ENCODE assay signal across 9 mouse cellular contexts in the genomic region with DNA sequence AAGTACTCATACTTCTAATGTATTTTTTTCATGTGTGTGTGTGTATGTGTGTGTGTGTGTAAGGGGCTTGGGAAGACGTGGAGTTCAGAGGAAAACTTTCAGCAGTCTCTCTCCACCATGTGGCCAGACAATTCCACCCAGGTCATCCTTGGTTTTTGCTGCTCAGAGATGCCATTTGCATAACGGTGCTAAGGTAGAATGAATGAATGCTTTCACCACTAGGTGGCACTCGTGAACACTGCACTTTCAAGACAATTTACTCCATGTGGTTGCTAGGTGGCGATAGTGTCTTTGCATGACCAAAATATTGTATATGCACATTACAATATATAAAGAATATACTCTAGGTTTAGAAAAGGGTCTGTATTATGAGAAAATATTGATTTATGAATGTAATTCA. TPM values are rescaled to one million over a fixed set of nuclear protein-coding genes. Genes with fewer than 3 reads are reported as not detected.
DNase-seq lines count a peak whose midpoint lies in the region; ATAC-seq and TF ChIP-seq lines count a peak whose summit lies in the region.
"Had no signal": no experiment of that assay in that cellular context is flagged by ENCODE, and none has a peak within 500 bp of the region (broad histone marks: within the 10 kb centered on the region; RNA-seq: fewer than 3 reads in every experiment).

No protein-coding gene starts in this region.

- no peaks in the 10 kb centered on the region for H3K9me3 ChIP-seq in limb, embryonic 14.5 days (ENCODE audit: control insufficient read depth, low read length)
- H3K9me3 ChIP-seq: heart, embryonic 13.5 days had no signal

- in situ Hi-C loops in Patski (cut with MboI; ENCODE audit: low pct_unique_long_range_greater_than_20kb), result loop anchor here (10.0 kb wide), 1 partner anchor 108 kb away; a partner anchor contains a TSS

- H3K27ac ChIP-seq in limb, embryonic 14.5 days (replicated peaks; ENCODE audit: low read depth, low read length), result no peak overlapping the region
- H3K27ac ChIP-seq: heart, embryonic 13.5 days had no signal

- no peak for TF ChIP-seq POLR2A in limb, embryonic 14.5 days (IDR thresholded peaks at IDR 0.05; ENCODE audit: borderline replicate concordance, extremely low read depth, insufficient read depth, insufficient read length)

- no peaks in the 10 kb centered on the region for H3K27me3 ChIP-seq in Patski
- no peaks in the 10 kb centered on the region for H3K27me3 ChIP-seq in limb, embryonic 14.5 days (ENCODE audit: control insufficient read depth, insufficient read depth, low read length)
- H3K27me3 ChIP-seq: heart, embryonic 13.5 days had no signal

- DNase-seq in A20 (ENCODE audit: low read depth, low spot score) (peak; percentile 84), Patski (ENCODE audit: low read depth, low spot score) (peak; percentile 41)
- peak; percentile 81 to 88 for DNase-seq in cerebellum, postnatal 10 days
- peak; percentile 11 to 35 for DNase-seq in frontal cortex, postnatal 10 days (ENCODE audit: low spot score in 2 of 2)
- peak; percentile 77 for DNase-seq in kidney, adult 9 months
- DNase-seq in limb, embryonic 14.5 days (ENCODE audit: low spot score), result peak; percentile 84
- peak; percentile 77 for DNase-seq in telencephalon, adult 2 months (ENCODE audit: low read depth, low spot score)

- no peak overlapping the region for H3K4me2 ChIP-seq in limb, embryonic 14.5 days (replicated peaks; ENCODE audit: low read depth, low read length, severe bottlenecking)
- H3K4me2 ChIP-seq: heart, embryonic 13.5 days had no signal

- H3K9ac ChIP-seq in limb, embryonic 14.5 days (ENCODE audit: low read depth, low read length, severe bottlenecking), result no peak overlapping the region
- H3K9ac ChIP-seq: heart, embryonic 13.5 days had no signal

- no peak overlapping the region for H3K4me3 ChIP-seq in limb, embryonic 14.5 days (replicated peaks; ENCODE audit: low read length)
- H3K4me3 ChIP-seq: heart, embryonic 13.5 days had no signal

- H3K36me3 ChIP-seq in limb, embryonic 14.5 days (ENCODE audit: control insufficient read depth, insufficient read depth, low read length), result peaks cover 14% of the 10 kb centered on the region

- peak; percentile 85 for ATAC-seq in Patski
- no peak; the same call in 1 of the 2 replicates for ATAC-seq in limb, embryonic 14.5 days (ENCODE audit: low FRiP score, low read depth)
- ATAC-seq in monocyte, adult 5-6 weeks (replicated peaks; ENCODE audit: insufficient number of reproducible peaks, low FRiP score, low TSS enrichment, poor library complexity, severe bottlenecking), result peak; percentile 96

- CTCF ChIA-PET in Patski (lab: Charles Lee), result interaction anchor here (0.8 to 2.4 kb wide), 8 partner anchors 10 to 294 kb away, joined by 3 to 10 read pairs (median 4); no protein-coding TSS in a partner anchor

- 25% methylated on average over 4 of the region's 4 CpGs for WGBS in limb, embryonic 14.5 days

- POLR2A ChIA-PET in Patski (lab: Charles Lee), result no interaction called here

- no peaks in the 10 kb centered on the region for H3K4me1 ChIP-seq in limb, embryonic 14.5 days (ENCODE audit: control insufficient read depth, insufficient read depth, low read length)
- H3K4me1 ChIP-seq: heart, embryonic 13.5 days had no signal

- peak; percentile 96 for TF ChIP-seq CTCF in Patski (IDR thresholded peaks at IDR 0.05)

RNA-seq across cellular contexts. Expression of a gene that starts 32.7 kb away (rescaled TPM):
- 93.8 TPM for polyA plus RNA-seq in Patski (2021)
- polyA plus RNA-seq in limb, embryonic 14.5 days (2012; rRNA removed), result 55.3 and 86.2 TPM in 2 replicates
- polyA plus RNA-seq in limb, embryonic 14.5 days (2014; fragmentation: Nextera tagmentation; extraction: Ambion mirVana), result 146 and 148 TPM in 2 replicates
- total RNA-seq in monocyte, adult 5-6 weeks (2017), result 87.2 to 102 TPM (median 97.4 TPM) in 3 replicates

RNA-seq across cellular contexts. Expression of a gene that starts 35.7 kb away (rescaled TPM):
- 14.3 TPM for polyA plus RNA-seq in Patski (2021)
- 12.5 and 16.4 TPM in 2 replicates for polyA plus RNA-seq in limb, embryonic 14.5 days (2012; rRNA removed)
- polyA plus RNA-seq in limb, embryonic 14.5 days (2014; fragmentation: Nextera tagmentation; extraction: Ambion mirVana), result 20.1 and 20.9 TPM in 2 replicates
- 75.7 to 106 TPM (median 102 TPM) in 3 replicates for total RNA-seq in monocyte, adult 5-6 weeks (2017)

RNA-seq across cellular contexts. Expression of a gene that starts 50.6 kb away (rescaled TPM):
- not detected for polyA plus RNA-seq in Patski (2021)
- polyA plus RNA-seq in limb, embryonic 14.5 days (2012; rRNA removed), result not detected in 2 replicates
- not detected in 2 replicates for polyA plus RNA-seq in limb, embryonic 14.5 days (2014; fragmentation: Nextera tagmentation; extraction: Ambion mirVana)
- not detected in 3 replicates for total RNA-seq in monocyte, adult 5-6 weeks (2017)
- polyA plus RNA-seq: heart, embryonic 13.5 days had no signal

RNA-seq across cellular contexts. Expression of a gene that starts 57.3 kb away (rescaled TPM):
- polyA plus RNA-seq in Patski (2021), result 0.03 TPM
- not detected in 2 replicates for polyA plus RNA-seq in limb, embryonic 14.5 days (2012; rRNA removed)
- not detected in 2 replicates for polyA plus RNA-seq in limb, embryonic 14.5 days (2014; fragmentation: Nextera tagmentation; extraction: Ambion mirVana)
- total RNA-seq in monocyte, adult 5-6 weeks (2017), result not detected in 3 replicates
- polyA plus RNA-seq: heart, embryonic 13.5 days had no signal

Comparison
In these comparisons a context has a peak if more than half of its experiments do, and no peak if none do; other contexts are left out.
1. DNase-seq: peak in every context shown above with its lines; median percentile 84 in cerebellum, postnatal 10 days; 84 in A20; 84 in limb, embryonic 14.5 days; 77 in kidney, adult 9 months; 77 in telencephalon, adult 2 months; 41 in Patski; 23 in frontal cortex, postnatal 10 days.